ENCODE assay signal across 26 mouse cellular contexts in the genomic region with DNA sequence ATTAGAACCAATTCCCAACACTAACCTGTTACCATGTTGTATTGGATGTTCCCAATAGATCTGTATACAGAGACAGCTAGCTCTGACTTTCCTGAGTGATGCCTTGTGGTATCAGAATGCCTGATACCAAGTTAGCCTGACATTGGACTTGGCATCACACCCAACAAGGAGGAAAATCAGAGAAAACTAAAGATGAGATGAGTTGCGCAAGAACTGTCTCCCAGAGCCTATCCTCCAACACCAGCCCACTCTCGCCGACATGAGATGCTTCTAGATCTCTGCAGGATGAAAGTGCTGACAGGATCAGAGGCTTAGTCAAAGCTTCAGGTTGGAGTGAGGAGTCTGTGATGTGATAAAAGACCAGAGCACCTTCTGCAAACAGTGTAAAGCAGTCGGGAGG.
"Had no signal": no experiment of that assay in that cellular context is flagged by ENCODE, and none has a peak within 500 bp of the region (broad histone marks: within the 10 kb centered on the region; RNA-seq: fewer than 3 reads in every experiment).

No protein-coding gene starts in this region.

- H3K4me2 ChIP-seq: embryonic facial prominence, embryonic 12.5 days; embryonic facial prominence, embryonic 13.5 days; embryonic facial prominence, embryonic 15.5 days; forebrain, embryonic 12.5 days; forebrain, embryonic 13.5 days; forebrain, embryonic 15.5 days had no signal

- H3K4me3 ChIP-seq: embryonic facial prominence, embryonic 10.5 days; embryonic facial prominence, embryonic 12.5 days; embryonic facial prominence, embryonic 13.5 days; embryonic facial prominence, embryonic 15.5 days; erythroblast, embryonic 14.5 days; forebrain, embryonic 10.5 days; forebrain, embryonic 12.5 days; forebrain, embryonic 13.5 days; forebrain, embryonic 15.5 days; gastrocnemius, adult 2 months; heart, adult 2 months; heart, embryonic 10.5 days had no signal

- DNase-seq: cerebellum, adult 9-10 months; cerebellum, adult 9-11 months; cerebellum, postnatal 10 days; cerebellum, postnatal 14 days; cerebellum, postnatal 25 days; cerebellum, postnatal 36 days; embryo, embryonic 11 days; forebrain, postnatal 0 days; gastrocnemius, adult 2 months; gastrocnemius, postnatal 10 days; gastrocnemius, postnatal 14 days; gastrocnemius, postnatal 25 days; gastrocnemius, postnatal 36 days; heart, adult 11 months; heart, adult 18-20 months; heart, adult 2 months had no signal

- H3K36me3 ChIP-seq: embryonic facial prominence, embryonic 10.5 days; embryonic facial prominence, embryonic 12.5 days; embryonic facial prominence, embryonic 13.5 days; embryonic facial prominence, embryonic 15.5 days; forebrain, embryonic 10.5 days; forebrain, embryonic 12.5 days; forebrain, embryonic 15.5 days; heart, embryonic 10.5 days had no signal

- H3K27me3 ChIP-seq: embryonic facial prominence, embryonic 12.5 days; embryonic facial prominence, embryonic 15.5 days; forebrain, embryonic 12.5 days; forebrain, embryonic 13.5 days; forebrain, embryonic 15.5 days had no signal
